Mouse (Mus musculus) gastrocnemius, postnatal 36 days (tissue): ENCODE measurements around the gene Als2cr12. TPM values are rescaled to one million over a fixed set of nuclear protein-coding genes. Genes with fewer than 3 reads are reported as not detected.
A peak's percentile ranks its signal among the peaks of the same experiment; 100 is the strongest.
"Not testable (repeated sequence)": the region's sequence is repeated elsewhere in the genome, so short reads cannot be mapped to it uniquely, and the experiment has no call there.

Experiments
- DNase-seq, 2 experiments: peaks; one replicate each; pipeline ENCODE4 v3.0.0; 2022
- intact Hi-C: fragments of 180-260 bp; cut with DNase I; formaldehyde crosslinking; loops from one replicate; pipeline ENCODE4 v1.15.1; 2025
- long read RNA-seq, 2 experiments: library from polyadenylated mRNA; stranded (forward); transcript quantifications; one replicate each; pipeline ENCODE4 v2.0.0; 2021
- total RNA-seq, 2 experiments: library from RNA; stranded (reverse); gene quantifications; 2 replicates each; pipeline ENCODE4 v1.2.3; 2021

Als2cr12 gene
- not detected for total RNA-seq
- long read RNA-seq, experiment 1, partial matches to known transcripts, result 0 of 2 reads
- long read RNA-seq, experiment 1, other reads (novel, unspliced or antisense), result 2 of 2 reads
- long read RNA-seq, experiment 2, partial matches to known transcripts, result 0 of 1 reads
- long read RNA-seq, experiment 2, other reads (novel, unspliced or antisense), result 1 of 1 reads

DNA sequence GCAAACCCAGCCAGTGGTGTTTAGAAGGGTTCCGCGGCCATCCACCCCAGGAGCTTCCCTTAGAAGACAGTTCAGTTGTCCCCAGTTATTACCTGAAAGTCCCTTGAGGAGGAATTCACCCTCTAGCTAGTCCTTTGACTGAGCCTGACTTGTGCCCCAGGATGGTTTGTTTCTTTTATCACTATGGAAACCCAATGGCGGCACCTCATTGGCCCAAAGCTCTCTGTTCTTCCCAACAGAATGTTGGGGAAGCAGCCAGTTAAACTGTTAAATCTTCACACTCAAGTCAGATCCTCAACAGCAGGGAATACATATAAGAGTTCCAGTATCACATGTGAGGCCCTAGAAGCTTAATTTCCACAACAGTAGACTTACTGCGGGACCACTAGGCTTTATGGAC, at the start of gene Als2cr12:
Als2cr12 (minus strand) TSS at position 180 of the 400 bp plus-strand sequence.
- not testable (repeated sequence) for DNase-seq
- intact Hi-C loops, result loop anchor here (2.0 kb wide), 1 partner anchor 201 kb away; no protein-coding TSS in a partner anchor

DNA sequence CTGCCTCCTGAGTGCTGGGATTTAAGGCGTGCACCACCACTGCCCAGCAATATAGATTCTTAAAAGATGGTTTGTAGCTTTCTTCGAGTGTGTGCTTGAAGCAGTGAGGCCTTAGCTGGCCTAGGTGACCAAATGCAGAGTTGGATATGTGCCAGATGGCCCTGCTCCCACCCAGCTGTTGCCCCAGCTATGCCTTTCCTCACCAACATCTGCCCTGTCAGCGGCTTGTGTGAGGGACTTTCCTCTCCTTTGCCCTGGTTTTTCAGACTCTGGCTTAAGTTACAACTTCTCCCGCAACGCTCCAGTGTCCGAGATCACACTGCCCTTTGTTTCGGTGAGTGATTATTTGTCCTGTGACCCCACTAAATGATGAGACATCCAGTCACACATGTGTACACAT, 48.9 kb upstream of the Als2cr12 start:
- peak in 1 of 2 experiments; percentile 32 for DNase-seq
- intact Hi-C loops, result no loop called here

DNA sequence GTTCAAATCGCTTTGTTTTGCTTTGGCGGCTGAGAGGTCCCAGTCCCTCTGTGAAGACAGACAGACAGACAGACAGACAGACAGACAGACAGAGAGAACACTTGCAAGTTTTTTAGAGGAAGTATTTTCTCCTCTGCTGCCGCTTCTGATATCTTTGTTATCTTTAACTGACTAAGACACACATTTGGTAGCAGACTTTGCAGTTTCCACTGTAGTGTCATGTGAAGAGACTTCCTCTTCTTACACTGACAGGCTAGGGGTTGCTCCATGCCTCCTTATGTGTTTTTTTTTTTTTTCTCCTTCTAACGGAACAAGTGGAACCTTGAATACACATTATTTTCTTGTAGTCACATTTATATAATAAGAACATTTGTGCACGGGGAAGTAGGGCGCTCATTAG, 47.5 kb upstream of the Als2cr12 start:
- intact Hi-C loops, result no loop called here
- DNase-seq, result no peak

DNA sequence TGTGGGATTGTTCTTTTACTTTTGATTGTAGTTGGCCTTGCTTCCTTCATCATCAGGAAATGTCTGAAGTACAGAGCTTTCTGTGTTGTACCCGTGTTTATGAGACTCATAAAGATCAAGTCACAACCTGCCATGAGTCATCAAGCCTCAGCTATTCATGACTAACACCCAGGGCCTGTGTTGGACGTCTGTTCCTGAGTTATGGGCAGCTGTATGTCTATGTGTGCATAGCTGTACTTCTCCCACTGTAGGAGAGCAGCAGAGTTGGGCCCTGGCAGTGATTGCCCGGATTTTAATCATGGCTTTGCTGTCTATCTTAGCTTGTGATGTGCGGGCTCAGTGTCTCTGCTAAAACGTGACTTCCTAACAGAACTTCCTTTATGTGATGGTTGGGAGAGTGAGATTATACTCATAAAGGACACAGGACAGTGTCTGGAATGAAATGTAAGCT, 46.8 kb upstream of the Als2cr12 start:
- intact Hi-C loops, result no loop called here
- no peak for DNase-seq

DNA sequence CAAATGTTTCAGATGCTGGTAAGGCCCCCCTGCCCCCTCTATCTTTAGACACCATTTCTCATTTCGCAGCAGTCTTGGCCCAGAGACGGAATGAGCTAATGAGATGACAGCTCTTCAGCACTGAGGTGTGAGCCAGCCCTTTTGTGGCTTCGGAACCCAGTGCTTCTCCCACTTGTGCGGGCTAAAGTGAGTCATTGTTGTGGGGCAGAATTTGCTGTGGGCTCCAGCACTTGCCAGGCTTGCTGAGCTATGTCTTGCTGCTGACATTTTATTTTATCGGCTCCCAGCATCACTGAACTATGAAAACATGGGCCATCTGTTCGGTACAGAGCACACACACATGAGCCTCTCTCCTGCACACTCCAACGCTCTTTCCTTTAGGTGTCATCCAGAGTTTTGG, 43.7 kb upstream of the Als2cr12 start:
- DNase-seq, result no peak
- intact Hi-C loops, result no loop called here

DNA sequence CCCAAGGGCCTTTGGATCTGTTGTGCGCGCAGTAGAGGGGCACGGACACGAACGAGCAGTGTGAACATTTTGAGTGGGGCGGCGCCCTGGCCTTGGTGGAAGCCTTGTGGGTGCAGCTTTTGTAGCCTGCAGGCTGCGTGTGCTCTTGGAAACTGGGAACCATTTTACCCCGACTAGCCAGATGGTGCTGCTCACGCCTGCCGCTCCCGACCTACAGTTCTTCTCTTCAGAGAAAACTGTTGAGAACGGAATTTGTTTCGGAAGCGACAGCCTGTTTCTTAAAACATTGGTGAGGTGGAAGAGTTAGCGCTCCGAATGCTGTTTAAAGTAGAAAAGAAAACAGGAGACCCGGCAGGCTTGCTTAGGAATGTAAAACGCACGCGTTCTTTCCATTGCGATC, 41.2 kb upstream of the Als2cr12 start:
- no peak for DNase-seq
- intact Hi-C loops, result no loop called here

DNA sequence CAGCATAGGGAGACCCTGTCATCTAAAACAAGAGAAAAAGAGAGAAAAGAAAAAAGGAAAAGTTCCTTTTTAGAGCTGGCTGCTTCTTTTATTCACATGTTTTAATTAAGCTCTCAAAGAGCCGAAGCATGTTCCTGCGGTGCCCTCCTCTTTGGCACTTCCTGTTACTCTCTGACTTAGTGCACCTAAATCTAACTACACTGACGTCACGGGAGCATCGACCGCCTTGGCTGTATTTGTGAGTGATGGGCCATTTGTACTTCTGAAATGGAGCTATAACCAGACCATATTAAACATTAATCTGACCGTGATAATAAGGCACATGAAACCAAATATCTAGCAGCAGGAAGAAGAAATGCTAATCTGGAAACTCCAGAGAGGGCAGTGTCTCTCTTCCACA, 40.2 kb upstream of the Als2cr12 start:
- no peak for DNase-seq
- intact Hi-C loops, result no loop called here

DNA sequence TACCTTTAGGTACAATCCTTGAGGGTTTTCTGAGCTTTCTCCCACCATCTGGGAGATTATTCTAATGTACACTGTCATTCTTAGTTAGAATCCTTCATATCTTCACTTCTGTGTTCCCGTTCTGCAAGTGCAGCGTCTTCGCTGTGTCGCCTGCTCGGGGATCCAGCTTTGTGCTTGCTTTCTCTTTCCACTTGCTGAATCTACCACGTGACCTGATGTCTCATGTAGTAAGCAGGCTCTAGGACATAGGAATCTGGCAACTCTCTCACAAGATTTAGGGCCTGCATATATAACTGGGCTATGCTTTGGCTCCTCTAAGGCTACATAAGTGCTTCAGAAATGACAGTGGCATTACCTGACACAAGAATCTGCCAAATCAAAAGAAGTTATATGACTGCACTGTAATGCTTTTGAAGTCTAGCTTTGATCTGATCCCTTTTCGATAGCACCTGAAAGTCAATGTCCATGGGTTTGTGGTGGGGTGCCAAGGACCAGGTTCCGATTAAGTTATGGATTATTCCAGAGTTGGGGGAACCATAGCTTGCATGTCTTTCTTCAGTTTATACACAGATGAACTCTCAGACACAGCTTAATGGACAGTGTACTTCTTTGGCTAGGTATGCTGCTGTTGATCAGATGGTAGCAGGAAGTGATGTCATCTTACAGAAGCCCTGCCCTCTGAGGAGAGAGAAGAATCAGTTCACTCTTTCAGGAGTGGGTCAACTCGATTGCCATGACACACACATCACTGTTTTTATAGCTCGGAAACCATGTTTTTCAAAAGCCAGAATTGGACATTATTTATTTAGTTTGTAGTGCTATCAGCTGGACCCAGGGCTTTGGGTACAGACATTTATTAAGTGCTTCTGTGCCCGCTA, 38.5 kb upstream of the Als2cr12 start:
- intact Hi-C loops, result no loop called here
- DNase-seq, result no peak

DNA sequence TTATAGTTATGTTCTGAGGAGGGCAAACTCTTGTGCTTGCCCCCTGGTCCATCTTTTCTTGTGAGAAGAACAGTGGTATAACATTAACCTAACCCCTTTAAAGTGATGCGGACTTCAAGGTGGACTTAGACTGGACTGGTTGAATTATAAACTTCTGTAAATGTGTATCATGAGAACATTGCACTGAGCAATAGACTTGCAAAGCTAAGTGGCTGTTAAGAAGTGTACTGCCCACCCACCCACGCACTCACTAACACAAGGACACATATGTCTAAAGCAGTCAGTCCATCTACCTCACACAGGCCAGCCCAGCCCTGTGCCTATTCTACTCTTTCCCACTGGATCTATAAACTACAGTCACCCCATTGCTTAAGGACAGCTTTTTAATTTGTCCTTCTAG, 37.8 kb upstream of the Als2cr12 start:
- DNase-seq, result no peak
- intact Hi-C loops, result no loop called here

DNA sequence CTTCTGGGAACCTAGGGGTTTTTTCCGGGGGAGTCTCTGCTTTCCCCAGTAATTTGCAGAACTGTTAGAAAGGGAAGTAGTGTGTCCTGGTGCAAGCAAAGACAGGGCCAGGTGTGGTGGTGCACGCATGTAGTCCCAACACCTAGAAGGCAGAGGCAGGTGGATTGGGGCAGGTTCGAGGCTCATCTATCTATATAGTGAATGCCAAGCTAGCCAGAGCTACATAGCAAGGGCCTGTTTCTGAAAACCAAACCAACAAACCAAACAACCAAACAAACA, 32.7 kb upstream of the Als2cr12 start:
- no peak for DNase-seq
- intact Hi-C loops, result no loop called here

DNA sequence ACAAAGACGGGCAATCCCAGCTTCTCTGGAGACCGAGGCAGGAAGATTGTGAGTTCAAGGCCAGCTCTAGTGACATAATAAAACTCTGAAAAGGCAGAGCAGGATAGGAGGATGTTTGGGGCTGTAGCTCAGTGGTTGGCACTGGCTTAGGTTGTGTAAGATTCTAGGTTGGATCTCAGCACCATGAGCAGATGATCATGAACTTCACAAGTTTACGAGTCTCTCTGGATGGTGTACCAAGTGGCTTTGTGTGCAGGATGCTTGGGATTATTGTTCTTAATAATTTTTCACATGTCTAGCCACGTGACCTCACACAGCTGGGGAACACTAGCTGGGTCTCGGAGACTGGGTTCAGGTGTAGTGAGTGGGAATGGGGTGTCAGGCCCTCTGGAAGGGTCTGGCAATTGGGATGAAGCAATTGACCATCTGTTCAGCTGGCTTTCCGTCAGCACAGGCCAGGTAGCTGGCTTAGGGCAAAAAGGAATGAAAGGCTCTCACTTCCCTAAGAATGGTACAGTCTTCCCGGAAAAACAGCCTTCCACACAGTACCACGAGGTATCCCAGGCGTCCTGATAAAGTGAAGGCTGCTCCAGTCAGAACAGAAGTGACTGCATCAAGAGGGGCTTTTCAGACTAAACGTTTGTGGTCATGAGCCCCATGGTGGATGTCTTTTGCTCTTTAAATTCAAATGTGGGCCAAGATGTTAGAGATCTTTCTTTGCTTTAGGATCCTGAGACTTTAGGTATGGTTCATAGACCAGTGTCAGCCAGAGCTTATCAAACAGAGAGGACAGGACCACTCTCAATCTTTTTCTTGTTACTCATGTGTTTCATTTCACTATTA, 32.2 kb upstream of the Als2cr12 start:
- intact Hi-C loops, result no loop called here
- no peak for DNase-seq

DNA sequence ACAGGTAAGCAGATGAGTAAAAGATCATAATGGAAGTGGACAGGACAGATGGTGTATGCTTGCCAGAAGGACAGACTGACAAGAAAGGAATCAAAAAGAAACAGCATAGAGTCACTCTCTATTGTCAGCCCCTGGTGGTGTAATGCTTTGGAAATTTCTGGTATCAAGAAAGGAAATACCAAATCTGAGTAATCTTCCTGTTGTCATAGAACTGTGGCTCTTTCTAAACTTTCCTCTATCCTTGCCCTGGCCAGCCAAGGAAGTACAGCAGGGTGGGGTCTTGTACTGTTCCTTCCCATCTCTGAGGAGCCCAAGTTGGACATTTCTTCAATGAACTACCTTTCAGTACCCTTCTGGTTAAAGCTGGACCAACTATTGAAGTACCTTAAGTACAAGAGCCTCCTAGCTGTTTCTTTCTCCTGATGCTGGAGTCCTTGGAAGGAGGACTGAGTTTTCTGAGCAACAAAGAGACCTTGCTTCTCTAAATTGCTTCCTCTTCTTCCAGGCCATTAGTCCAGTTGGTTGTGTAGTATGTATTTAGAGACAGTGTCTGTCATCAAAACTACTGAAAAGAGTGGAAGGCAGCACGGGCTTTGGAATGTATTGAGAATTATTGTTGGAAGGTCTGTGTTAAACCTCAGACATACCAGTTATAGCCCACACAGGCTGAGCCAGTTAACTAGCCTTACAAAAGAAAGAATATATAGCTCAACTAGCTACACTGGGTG, 31.4 kb upstream of the Als2cr12 start:
- intact Hi-C loops, result no loop called here

DNA sequence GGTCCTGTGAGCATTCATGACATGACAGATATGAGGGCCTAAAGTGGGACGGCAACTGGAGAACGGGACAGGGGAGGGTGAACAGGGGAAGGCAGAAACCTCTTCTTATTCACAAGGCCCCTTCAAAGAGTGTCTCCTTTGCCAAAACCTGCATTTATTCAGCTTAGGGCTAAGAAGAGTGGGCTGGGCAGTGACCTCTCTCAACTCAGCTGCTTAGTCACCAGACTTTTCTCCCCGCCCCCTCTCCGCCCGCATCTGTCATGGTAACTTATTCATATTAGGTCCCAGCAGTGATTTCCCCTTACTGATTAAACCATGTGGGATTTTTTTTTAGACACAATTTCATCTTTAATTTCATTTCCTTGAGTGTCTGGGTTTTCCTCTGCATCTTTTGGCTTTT, 30.0 kb upstream of the Als2cr12 start:
- DNase-seq, result no peak
- intact Hi-C loops, result no loop called here

More for the DNA sequence above, 31.4 kb upstream of the Als2cr12 start:
- no peak for DNase-seq

DNA sequence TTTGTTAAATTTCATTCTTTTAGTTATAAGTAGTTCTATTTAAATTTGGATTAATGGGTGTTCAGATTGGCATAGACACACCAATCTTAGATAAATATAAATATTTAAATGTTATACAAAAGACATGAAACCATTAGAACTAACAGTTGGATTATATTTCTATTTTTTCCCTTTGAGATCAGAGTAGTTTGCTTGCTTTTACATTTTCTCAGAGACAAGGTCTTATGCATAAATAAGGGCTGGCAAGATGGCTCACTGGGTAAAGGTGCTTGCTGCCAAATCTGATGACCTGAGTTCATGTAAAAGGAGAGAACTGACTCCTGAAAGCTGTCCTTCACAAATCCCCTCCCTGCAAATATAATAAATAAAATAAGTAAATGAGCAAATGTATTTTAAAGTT, 29.3 kb upstream of the Als2cr12 start:
- DNase-seq, result no peak
- intact Hi-C loops, result no loop called here

DNA sequence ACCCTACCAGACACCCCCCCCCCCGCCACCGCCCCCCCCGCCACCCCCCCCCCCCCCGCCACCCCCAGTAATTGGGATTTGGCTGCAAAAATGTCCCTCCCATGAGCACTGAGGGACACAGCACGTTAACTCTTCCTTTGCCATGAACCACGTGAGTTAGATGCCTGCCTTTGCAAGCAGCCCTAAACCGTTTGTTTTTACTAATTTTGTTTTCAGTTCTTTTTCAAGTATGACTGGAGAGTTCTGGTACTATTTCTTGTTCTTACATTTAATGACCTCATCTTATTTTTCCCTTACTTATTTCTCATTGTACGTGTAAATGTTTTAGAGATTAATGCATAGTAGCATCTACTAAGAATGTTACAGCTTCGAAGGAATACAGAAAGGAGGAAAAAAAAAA, 28.7 kb upstream of the Als2cr12 start:
- DNase-seq, result no peak
- intact Hi-C loops, result no loop called here

DNA sequence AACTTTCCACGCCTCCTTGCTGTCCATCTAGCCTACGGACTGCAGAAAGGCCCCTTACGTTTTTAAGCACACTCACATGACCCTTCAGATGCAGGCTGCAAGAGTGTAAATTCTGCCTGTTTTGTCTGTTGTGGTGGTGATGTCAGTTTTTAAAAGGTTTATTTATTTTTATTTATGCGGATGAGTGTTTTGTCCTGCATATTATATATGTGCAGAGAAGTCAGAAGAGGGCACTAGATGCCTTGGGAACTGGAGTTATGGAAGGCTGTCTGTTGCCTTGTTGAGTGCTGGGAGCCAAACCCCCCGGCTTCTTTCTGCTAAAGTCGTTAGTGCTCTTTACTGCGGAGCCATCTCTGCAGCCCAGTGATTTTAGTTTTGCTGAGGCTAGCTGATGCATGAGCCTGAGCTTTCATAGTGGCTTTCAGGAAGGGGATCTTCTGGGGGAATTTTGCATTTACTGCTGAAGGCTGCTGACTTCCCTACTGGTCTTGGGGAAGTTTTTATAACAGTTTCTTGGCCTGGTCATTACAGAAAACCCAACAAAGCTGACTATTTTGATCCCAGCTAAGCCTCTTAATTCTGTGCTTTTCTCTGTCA, 28.1 kb upstream of the Als2cr12 start:
- intact Hi-C loops, result no loop called here
- DNase-seq, result no peak

DNA sequence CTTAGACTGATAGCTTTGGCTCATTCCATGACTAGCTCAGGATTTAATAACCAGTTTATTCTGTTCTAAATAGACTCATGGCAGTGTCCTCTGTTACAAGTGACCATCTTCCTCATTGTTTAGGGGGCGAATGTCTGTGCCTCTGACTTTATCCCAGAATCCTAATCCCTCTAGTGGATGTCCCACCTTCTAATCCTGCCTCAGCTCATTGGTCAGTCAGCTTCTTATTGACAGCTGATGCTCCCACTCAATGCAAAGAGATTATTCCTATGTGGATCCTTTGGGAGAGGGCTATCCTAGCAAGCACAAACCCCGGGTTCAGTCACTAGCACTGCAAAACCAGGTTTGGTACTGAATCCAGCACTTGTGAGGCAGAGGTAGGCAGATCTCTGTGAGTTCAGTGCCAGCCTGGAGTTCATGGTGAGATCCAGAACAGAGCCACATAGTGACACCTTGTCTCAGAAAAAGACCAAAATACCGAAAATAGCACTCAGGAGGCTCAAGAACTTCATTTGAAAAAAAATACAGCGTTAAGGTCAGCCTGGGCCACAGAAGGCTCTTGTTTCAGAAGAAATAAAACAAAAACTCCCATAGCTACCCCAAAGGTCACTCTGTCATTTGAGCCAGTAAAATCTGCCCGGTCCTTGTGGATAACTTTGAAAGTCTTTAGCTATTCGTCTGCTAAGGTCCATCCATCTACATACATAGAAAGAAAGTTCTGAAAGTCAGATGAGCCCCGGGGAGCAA, 27.4 kb upstream of the Als2cr12 start:
- no peak for DNase-seq

DNA sequence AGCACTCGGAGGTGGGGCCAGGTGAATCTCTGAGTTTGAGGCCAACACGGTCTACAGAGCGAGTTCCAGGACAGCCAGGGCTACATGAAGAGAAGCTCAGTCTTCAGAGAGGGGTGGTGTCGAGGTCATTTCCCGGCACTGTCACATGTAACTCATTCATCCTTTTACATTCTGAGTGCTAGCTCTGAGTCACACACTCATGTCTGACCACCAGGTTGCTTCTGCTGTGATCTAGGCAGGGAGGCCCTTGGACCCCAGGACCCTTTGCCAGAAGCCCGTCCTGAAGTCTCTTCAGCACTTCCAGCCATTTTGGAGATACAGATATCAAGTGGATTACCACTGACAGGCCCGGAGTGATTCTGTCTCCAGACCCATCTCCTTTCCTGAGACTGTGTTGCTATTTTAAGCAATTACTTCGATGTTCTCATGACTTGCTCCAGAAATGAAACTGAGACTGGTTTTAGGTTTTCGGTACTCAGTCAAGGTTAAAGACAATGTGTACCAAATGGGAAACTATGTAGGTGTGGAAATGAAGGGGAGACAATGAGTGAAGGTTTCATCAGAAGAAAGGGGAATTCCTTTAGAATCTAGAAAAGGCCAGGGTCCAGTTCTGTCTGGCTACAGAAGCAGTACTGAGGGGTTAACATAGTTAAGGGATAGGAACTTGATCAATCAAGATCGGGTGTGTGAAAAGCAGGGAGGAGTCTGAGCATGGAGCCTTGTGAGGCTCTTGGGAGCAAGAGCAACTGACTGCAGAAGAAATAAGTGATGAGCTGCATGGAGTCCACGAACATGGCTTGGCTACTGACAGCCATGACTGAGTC, 26.5 kb upstream of the Als2cr12 start:
- no peak for DNase-seq
- intact Hi-C loops, result no loop called here

More for the DNA sequence above, 27.4 kb upstream of the Als2cr12 start:
- intact Hi-C loops, result no loop called here

DNA sequence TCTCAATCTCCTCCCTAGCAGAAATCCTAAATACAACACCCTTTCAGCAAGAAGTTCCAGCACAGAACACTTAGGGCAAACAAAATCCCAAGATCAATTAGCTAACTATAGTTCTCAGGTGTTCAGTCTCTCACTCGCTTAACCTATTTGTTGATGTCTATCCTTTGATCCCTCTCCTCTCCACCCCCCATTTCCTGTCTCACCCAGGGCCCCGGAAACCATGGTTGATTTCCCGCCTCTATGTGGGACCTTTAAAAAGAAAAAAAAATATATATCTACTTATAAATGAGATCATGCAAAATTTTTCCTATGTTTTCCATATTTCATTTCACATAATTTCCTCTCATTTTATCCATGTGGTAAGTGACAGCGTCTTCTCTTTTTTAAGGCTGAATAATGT, 25.2 kb upstream of the Als2cr12 start:
- no peak for DNase-seq
- intact Hi-C loops, result no loop called here
